Mouse (Mus musculus) hindbrain, embryonic 11.5 days (tissue): ENCODE data around the gene Tarsl2. TPM values are rescaled to one million over a fixed set of nuclear protein-coding genes. Genes with fewer than 3 reads are reported as not detected.

Source experiments
- ATAC-seq: fragments of 200-750 bp; cut with Nextera tagmentation; 2 replicates; pipeline ENCODE4 v1.8.0; 2017; ENCODE audit warnings: mild to moderate bottlenecking, moderate TSS enrichment, moderate library complexity; ENCODE audit not compliant: low FRiP score
- DNase-seq: peaks from one replicate; pipeline ENCODE4 v3.0.0-alpha.2; 2015; ENCODE audit warnings: low spot score
- H3K27ac ChIP-seq: fragments of 300-500 bp; sonication (generic); 2 replicates; pipeline ENCODE4 v1.5.1; 2014; ENCODE audit warnings: mild to moderate bottlenecking, low read depth, low read length
- H3K27me3 ChIP-seq: fragments of 300-500 bp; sonication (generic); 2 replicates; pipeline ENCODE4 v1.6.1; 2014; ENCODE audit warnings: mild to moderate bottlenecking, low read length, moderate library complexity, mixed read lengths; ENCODE audit not compliant: control insufficient read depth, insufficient read depth
- H3K36me3 ChIP-seq: fragments of 300-500 bp; sonication (generic); 2 replicates; pipeline ENCODE4 v1.6.1; 2014; ENCODE audit warnings: mild to moderate bottlenecking, low read length, moderate library complexity, mixed read lengths; ENCODE audit not compliant: control insufficient read depth, insufficient read depth
- H3K4me1 ChIP-seq: fragments of 300-500 bp; sonication (generic); replicated peaks from 2 replicates; pipeline ENCODE4 v1.6.1; 2014; ENCODE audit warnings: low read length, mixed read lengths; ENCODE audit not compliant: control insufficient read depth, insufficient read depth
- H3K4me2 ChIP-seq: fragments of 300-500 bp; sonication (generic); replicated peaks from 2 replicates; pipeline ENCODE4 v1.6.1; 2014; ENCODE audit warnings: mild to moderate bottlenecking, low read depth, low read length
- H3K4me3 ChIP-seq: fragments of 300-500 bp; sonication (generic); 2 replicates; pipeline ENCODE4 v1.5.1; 2014; ENCODE audit warnings: low read depth, low read length
- H3K9ac ChIP-seq: fragments of 300-500 bp; sonication (generic); 2 replicates; pipeline ENCODE4 v1.6.1; 2014; ENCODE audit warnings: low read depth, low read length
- H3K9me3 ChIP-seq: fragments of 300-500 bp; sonication (generic); 2 replicates; pipeline ENCODE4 v1.6.1; 2016; ENCODE audit warnings: low read length; ENCODE audit not compliant: control insufficient read depth
- WGBS: fragments of 180-500 bp; shearing (Covaris S2); extraction: QIAGEN DNeasy Blood & Tissue Kit; methylation state at CpG from one replicate; pipeline ENCODE4 v1.1.7; 2014; 5-methylcytosine and 5-hydroxymethylcytosine counted together
- polyA plus RNA-seq: library from polyadenylated mRNA; unstranded; fragments of >200 nt; fragmentation: Nextera tagmentation; extraction: Ambion mirVana; gene quantifications from 2 replicates; pipeline ENCODE4 v1.2.1, GENCODE M21; 2014

The Tarsl2 gene
- polyA plus RNA-seq, 1 experiment from 2014 or later: 11.4 TPM

DNA sequence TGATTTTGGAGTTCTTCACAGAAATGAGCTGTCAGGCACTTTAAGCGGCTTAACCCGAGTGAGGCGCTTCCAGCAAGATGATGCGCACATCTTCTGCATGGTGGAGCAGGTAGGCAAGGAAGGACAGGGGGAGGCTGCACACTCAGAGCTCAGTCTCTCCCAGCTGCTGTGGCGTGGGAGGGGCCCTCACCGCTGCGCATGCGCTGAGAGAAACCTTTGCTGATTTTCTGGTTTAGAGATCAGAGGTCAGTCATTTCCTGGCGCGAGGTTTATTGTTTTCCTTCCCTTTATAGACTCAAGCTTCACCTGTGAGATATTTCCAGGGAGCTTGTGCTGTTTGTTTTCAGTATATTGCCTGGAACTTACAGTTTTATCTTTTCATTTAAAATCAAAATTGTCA, 33.4 kb downstream of the Tarsl2 start:
- WGBS: 80% methylated on average over 10 of the region's 10 CpGs

DNA sequence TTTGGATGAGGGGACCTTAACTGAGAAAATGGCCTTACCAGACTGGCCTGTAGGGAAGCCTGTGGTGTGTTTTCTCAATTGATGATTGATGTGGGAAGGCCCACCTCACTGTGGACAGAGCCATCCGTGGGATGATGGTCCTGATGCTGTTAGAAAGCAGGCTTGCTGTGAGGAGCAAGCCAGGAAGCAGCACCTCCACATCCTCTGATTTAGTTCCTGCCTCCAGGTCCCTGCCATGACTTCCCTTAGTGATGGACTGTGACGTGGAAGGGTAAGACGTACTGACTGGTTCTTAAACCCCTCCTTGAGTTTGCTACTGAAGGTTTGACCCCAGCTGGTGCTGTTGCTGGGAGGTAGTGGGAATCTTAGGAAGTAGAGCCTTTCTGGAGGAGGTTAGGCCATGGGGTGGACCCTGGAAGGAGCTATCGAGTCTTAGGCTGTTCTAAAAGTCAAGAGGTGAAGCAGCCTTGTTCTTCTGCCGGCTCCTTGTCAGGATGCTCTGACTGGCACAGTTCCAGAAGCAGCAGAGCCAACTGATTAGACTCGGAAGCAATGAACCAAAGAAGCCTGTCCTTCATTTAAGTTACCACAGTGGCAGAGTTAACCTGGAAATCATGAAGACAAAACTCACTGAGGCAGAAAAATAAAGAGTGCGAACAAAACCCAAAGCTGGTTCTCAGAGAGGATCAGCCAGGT, 34.4 kb downstream of the Tarsl2 start:
- ATAC-seq: no peak
- 79% methylated on average over 7 of the region's 7 CpGs for WGBS
- Histone ChIP-seq H3K9ac (no peak overlapping the region), H3K27ac (no peak overlapping the region), H3K4me3 (no peak overlapping the region), H3K27me3 (no peaks in the 10 kb centered on the region), H3K4me2 (no peak overlapping the region), H3K36me3 (no peaks in the 10 kb centered on the region), H3K4me1 (no peaks in the 10 kb centered on the region), H3K9me3 (no peaks in the 10 kb centered on the region)
- no peak for DNase-seq

More for the DNA sequence above, 33.4 kb downstream of the Tarsl2 start:
- no peak overlapping the region for H3K4me3 ChIP-seq
- no peaks in the 10 kb centered on the region for H3K9me3 ChIP-seq
- no peaks in the 10 kb centered on the region for H3K27me3 ChIP-seq
- ATAC-seq: no peak
- H3K4me1 ChIP-seq: no peaks in the 10 kb centered on the region
- no peak overlapping the region for H3K4me2 ChIP-seq
- H3K27ac ChIP-seq: no peak overlapping the region
- DNase-seq: no peak
- H3K9ac ChIP-seq: no peak overlapping the region
- no peaks in the 10 kb centered on the region for H3K36me3 ChIP-seq

GRCm38 (mm10) chr7:65681166-65681565, 36.5 kb downstream of the Tarsl2 start:
- Histone ChIP-seq H3K9ac (no peak overlapping the region), H3K36me3 (no peaks in the 10 kb centered on the region), H3K4me3 (no peak overlapping the region), H3K27me3 (no peaks in the 10 kb centered on the region), H3K27ac (no peak overlapping the region), H3K4me2 (no peak overlapping the region), H3K4me1 (no peaks in the 10 kb centered on the region), H3K9me3 (no peaks in the 10 kb centered on the region)
- 83% methylated on average over 5 of the region's 5 CpGs for WGBS
- no peak for DNase-seq
- no peak for ATAC-seq

GRCm38 (mm10) chr7:65684256-65684835, 39.6 kb downstream of the Tarsl2 start:
- no peaks in the 10 kb centered on the region for H3K4me1 ChIP-seq
- no peak overlapping the region for H3K27ac ChIP-seq
- ATAC-seq: no peak
- H3K9me3 ChIP-seq: no peaks in the 10 kb centered on the region
- 65% methylated on average over 7 of the region's 7 CpGs for WGBS
- H3K4me3 ChIP-seq: no peak overlapping the region
- no peak for DNase-seq
- no peaks in the 10 kb centered on the region for H3K36me3 ChIP-seq
- H3K4me2 ChIP-seq: no peak overlapping the region
- no peak overlapping the region for H3K9ac ChIP-seq
- H3K27me3 ChIP-seq: no peaks in the 10 kb centered on the region

GRCm38 (mm10) chr7:65686664-65687063, 42.0 kb downstream of the Tarsl2 start:
- ATAC-seq: no peak
- Histone ChIP-seq H3K4me1 (no peaks in the 10 kb centered on the region), H3K27me3 (no peaks in the 10 kb centered on the region), H3K4me3 (no peak overlapping the region), H3K9me3 (no peaks in the 10 kb centered on the region), H3K36me3 (no peaks in the 10 kb centered on the region), H3K27ac (no peak overlapping the region), H3K9ac (no peak overlapping the region), H3K4me2 (no peak overlapping the region)
- WGBS: 90% methylated on average over 9 of the region's 9 CpGs
- no peak for DNase-seq

DNA sequence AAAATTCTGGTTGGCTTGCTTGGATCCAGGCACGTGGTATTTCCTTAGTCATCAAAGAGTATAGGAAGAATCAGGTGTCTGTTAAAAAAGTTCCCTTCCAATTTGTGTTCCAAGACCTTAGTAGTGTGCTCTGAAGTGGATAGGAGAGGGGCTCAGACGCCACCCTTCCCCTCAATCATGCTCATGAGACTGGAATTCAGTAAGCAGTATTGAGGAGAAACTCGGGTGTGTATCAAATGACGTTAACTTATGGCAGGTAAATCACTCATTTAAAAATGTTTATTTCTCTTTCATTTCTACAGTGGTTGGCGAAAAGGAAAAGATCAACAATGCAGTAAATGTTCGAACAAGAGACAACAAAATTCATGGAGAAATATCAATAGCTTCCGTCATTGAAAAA, 46.2 kb downstream of the Tarsl2 start, which contains the start of gene Tm2d3:
Gene Tm2d3 (plus strand): TSS at position 301 of the 400 bp plus-strand sequence.
- Histone ChIP-seq H3K4me1 (0 out of 2 replicates have a peak, but pooled peaks cover 4% of the 10 kb centered on the region), H3K4me2 (no peak within 1 kb of the TSS)

DNA sequence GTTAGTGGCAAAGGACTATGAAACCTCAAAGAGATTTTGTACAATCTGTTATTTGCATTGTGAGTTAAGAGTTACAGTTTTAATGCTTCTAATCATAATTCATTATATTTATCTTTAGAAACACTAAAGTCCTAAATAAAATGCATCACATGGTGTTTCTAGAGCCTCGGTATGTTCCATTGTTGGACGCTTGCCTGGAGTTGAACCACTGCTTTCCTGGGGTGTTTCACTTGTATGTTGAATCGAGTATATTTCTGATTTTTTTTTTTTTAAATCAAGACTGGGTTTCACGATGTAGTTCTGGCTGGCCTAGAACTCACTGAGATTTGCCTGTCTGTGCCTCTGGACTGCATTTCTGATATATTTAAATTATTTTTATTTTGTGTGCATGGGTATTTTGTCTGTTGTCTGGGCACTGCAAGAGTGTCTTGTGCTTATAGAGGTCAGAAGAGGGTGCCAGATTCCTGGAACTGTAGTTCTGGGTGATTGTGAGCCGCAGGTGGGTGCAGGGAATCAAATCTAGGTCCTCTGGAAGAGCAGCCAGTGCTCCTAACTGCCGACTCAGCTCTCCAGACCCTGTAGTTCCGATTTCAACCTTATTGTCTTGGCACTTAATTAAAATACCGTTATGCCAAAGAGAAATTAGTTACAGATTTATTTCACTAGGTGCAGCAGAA, 47.4 kb downstream of the Tarsl2 start:
- Histone ChIP-seq H3K4me1 (0 out of 2 replicates have a peak, but pooled peaks cover 4% of the 10 kb centered on the region), H3K36me3 (no peaks in the 10 kb centered on the region), H3K9ac (no peak overlapping the region), H3K27me3 (no peaks in the 10 kb centered on the region), H3K4me2 (no peak overlapping the region), H3K9me3 (no peaks in the 10 kb centered on the region), H3K27ac (no peak overlapping the region), H3K4me3 (no peak overlapping the region)
- 82% methylated on average over 8 of the region's 8 CpGs for WGBS
- no peak for ATAC-seq
- no peak for DNase-seq

More for the DNA sequence above, 46.2 kb downstream of the Tarsl2 start, which contains the start of gene Tm2d3:
- DNase-seq: no peak
- 91% methylated on average over 7 of the region's 7 CpGs for WGBS
- no peak within 1 kb of the TSS for H3K9ac ChIP-seq
- no peaks in the 10 kb centered on the region for H3K27me3 ChIP-seq
- no peaks in the 10 kb centered on the region for H3K36me3 ChIP-seq
- no peak within 1 kb of the TSS for H3K4me3 ChIP-seq
- H3K9me3 ChIP-seq: no peaks in the 10 kb centered on the region
- no peak for ATAC-seq
- H3K27ac ChIP-seq: no peak within 1 kb of the TSS

DNA sequence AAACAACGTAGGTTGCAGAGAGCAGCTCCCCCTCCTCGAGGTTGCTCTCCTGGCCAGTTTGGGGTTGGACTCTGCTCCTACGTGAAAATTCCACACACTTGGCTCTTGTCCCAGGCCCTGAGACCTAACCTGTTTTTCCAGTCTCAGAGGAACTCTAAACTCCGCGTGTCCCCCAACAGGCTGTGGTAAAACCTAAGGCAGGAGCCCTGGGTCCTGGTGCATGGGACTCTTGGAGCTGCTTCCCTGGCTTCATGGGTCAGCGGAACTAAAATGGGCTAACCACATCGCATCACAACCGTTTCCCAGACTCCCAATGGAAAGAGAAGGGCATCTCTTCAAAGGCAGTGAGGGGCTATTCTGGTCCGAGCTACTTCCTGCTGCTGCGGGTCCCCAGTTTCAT, 48.2 kb downstream of the Tarsl2 start:
- Histone ChIP-seq H3K36me3 (no peaks in the 10 kb centered on the region), H3K4me1 (0 out of 2 replicates have a peak, but pooled peaks cover 4% of the 10 kb centered on the region), H3K9ac (peak overlapping the region; percentile 63), H3K4me2 (peak overlapping the region; percentile 50), H3K9me3 (no peaks in the 10 kb centered on the region), H3K27ac (no peak overlapping the region), H3K4me3 (peak overlapping the region; percentile 61), H3K27me3 (no peaks in the 10 kb centered on the region)
- DNase-seq (no peak), ATAC-seq (no peak)
- under 1% methylated on average over 10 of the region's 10 CpGs for WGBS
